In the genomic region with DNA sequence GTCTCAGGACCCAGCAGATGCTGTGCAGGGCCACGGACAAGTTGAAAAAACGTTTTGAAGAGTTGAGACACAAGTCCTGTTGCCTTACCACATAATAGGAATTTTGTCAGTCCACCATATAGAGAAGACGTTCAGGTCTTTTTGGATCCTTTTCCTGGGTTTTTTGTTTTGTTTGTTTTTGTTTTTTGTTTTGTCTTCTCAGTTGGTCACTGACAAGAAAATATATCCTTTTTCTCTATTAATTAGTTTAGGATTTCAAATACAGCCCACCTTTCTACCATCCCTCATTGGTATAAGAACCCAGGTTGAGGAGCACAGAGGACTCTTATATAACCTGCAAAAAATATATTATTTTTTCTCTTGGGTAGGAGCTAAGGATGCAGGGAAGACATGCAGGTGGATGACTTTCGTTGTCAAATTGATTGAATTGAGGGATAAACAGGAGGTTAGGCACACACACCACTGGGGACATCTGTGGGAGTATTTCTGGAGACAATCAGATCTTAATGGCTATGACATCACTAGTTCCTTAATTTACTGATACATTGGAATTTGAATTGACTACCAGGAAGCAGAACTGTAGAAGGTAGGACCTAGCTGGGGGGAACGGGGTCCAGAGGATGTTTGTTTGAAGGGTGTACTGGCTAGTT, we compare ENCODE assay signal across 21 mouse cellular contexts.
"Had no signal": no experiment of that assay in that cellular context is flagged by ENCODE, and none has a peak within 500 bp of the region (broad histone marks: within the 10 kb centered on the region; RNA-seq: fewer than 3 reads in every experiment).

No protein-coding gene starts in this region.

- ATAC-seq: liver, postnatal 0 days; lung, postnatal 0 days; midbrain, embryonic 13.5 days; midbrain, embryonic 15.5 days had no signal

- DNase-seq: liver, postnatal 0 days; lung, adult 2 months; lung, postnatal 14 days; lung, postnatal 36 days; retina, postnatal 1 day; right cerebral cortex, adult 18-20 months; right cerebral cortex, postnatal 25 days; right cerebral cortex, postnatal 4 days; spleen, adult 18-20 months; thymus, adult 18-20 months; thymus, postnatal 14 days; thymus, postnatal 36 days had no signal

- H3K36me3 ChIP-seq: lung, embryonic 15.5 days; midbrain, embryonic 13.5 days; midbrain, embryonic 15.5 days; neural tube, embryonic 13.5 days; neural tube, embryonic 15.5 days had no signal

- H3K9ac ChIP-seq: liver, postnatal 0 days; lung, embryonic 15.5 days; midbrain, embryonic 13.5 days; midbrain, embryonic 15.5 days; neural tube, embryonic 13.5 days; neural tube, embryonic 15.5 days had no signal

- H3K9me3 ChIP-seq: lung, embryonic 15.5 days; midbrain, embryonic 13.5 days; midbrain, embryonic 15.5 days; neural tube, embryonic 13.5 days; neural tube, embryonic 15.5 days had no signal

- H3K27ac ChIP-seq: lung, embryonic 15.5 days; macrophage; midbrain, embryonic 13.5 days; midbrain, embryonic 15.5 days; neural tube, embryonic 13.5 days; neural tube, embryonic 15.5 days had no signal

- H3K4me3 ChIP-seq: lung, embryonic 15.5 days; megakaryocyte, embryonic 14.5 days; midbrain, embryonic 13.5 days; midbrain, embryonic 15.5 days; neural tube, embryonic 13.5 days; neural tube, embryonic 15.5 days had no signal

- H3K4me1 ChIP-seq: lung, embryonic 15.5 days; megakaryocyte, embryonic 14.5 days; neural tube, embryonic 13.5 days had no signal

- H3K27me3 ChIP-seq: lung, embryonic 15.5 days; midbrain, embryonic 15.5 days; neural tube, embryonic 13.5 days; neural tube, embryonic 15.5 days had no signal

- H3K4me2 ChIP-seq: lung, embryonic 15.5 days; midbrain, embryonic 11.5 days; midbrain, embryonic 13.5 days; midbrain, embryonic 15.5 days; neural tube, embryonic 13.5 days; neural tube, embryonic 15.5 days had no signal
